In the genomic region with DNA sequence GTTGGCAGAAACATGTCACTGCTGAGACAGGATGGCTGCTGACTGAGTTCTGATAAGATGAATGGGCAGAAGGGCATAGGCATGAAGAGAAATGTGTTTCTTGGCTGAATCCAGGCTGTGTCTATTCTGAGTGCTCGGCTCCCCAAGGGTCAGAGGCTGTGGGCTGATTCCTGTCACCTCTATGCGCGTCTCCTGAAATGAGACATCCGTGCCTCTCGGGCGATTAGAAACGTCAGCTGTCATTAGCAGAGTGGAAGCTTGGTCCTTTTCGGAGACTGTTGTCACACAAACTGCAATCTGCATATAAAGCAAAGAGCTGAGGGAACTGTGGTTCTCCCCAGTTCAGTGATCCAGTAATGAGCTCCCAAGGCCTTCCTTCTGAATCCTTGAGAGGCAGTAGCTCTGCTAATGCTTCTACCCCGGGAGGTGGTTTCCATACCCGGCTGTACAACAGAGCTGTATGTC, we compare ENCODE assay signal across 17 mouse cellular contexts.
DNase-seq lines count a peak whose midpoint lies in the region; ATAC-seq and TF ChIP-seq lines count a peak whose summit lies in the region.
"Had no signal": no experiment of that assay in that cellular context is flagged by ENCODE, and none has a peak within 500 bp of the region (broad histone marks: within the 10 kb centered on the region; RNA-seq: fewer than 3 reads in every experiment).

No protein-coding gene starts in this region.

- peaks cover 13% of the 10 kb centered on the region for H3K4me1 ChIP-seq in forebrain, embryonic 10.5 days
- H3K4me1 ChIP-seq in forebrain, embryonic 16.5 days (replicated peaks; ENCODE audit: control insufficient read depth, insufficient read depth, low read length) = peaks cover 7% of the 10 kb centered on the region
- H3K4me1 ChIP-seq in hindbrain, embryonic 11.5 days (replicated peaks; ENCODE audit: control insufficient read depth, insufficient read depth, low read length) = no peaks in the 10 kb centered on the region
- H3K4me1 ChIP-seq in hindbrain, postnatal 0 days (ENCODE audit: insufficient read depth, low read length) = 0 out of 2 replicates have a peak, but pooled peaks cover 2% of the 10 kb centered on the region
- H3K4me1 ChIP-seq in midbrain, embryonic 13.5 days (replicated peaks) = peaks cover 22% of the 10 kb centered on the region
- no peaks in the 10 kb centered on the region for H3K4me1 ChIP-seq in midbrain, embryonic 10.5 days
- H3K4me1 ChIP-seq: embryonic facial prominence, embryonic 15.5 days; intestine, embryonic 15.5 days had no signal

- TF ChIP-seq CTCF in hindbrain, postnatal 0 days (IDR thresholded peaks at IDR 0.05; ENCODE audit: low read depth) = no peak

- no peaks in the 10 kb centered on the region for H3K9me3 ChIP-seq in forebrain, embryonic 10.5 days
- no peaks in the 10 kb centered on the region for H3K9me3 ChIP-seq in forebrain, embryonic 16.5 days (ENCODE audit: control insufficient read depth, low read length)
- H3K9me3 ChIP-seq in hindbrain, embryonic 11.5 days (ENCODE audit: control insufficient read depth, low read length) = no peaks in the 10 kb centered on the region
- no peaks in the 10 kb centered on the region for H3K9me3 ChIP-seq in hindbrain, postnatal 0 days (ENCODE audit: low read length)
- H3K9me3 ChIP-seq in midbrain, embryonic 13.5 days = no peaks in the 10 kb centered on the region
- no peaks in the 10 kb centered on the region for H3K9me3 ChIP-seq in midbrain, embryonic 10.5 days (replicated peaks)
- H3K9me3 ChIP-seq: embryonic facial prominence, embryonic 15.5 days; intestine, embryonic 15.5 days; kidney, embryonic 15.5 days had no signal

- no peaks in the 10 kb centered on the region for H3K27me3 ChIP-seq in forebrain, embryonic 10.5 days (ENCODE audit: poor library complexity, severe bottlenecking)
- H3K27me3 ChIP-seq in forebrain, embryonic 16.5 days (replicated peaks; ENCODE audit: control insufficient read depth, insufficient read depth, low read length) = no peaks in the 10 kb centered on the region
- H3K27me3 ChIP-seq in hindbrain, embryonic 11.5 days (ENCODE audit: control insufficient read depth, insufficient read depth, low read length) = no peaks in the 10 kb centered on the region
- no peaks in the 10 kb centered on the region for H3K27me3 ChIP-seq in hindbrain, postnatal 0 days (ENCODE audit: insufficient read depth, low read length)
- no peaks in the 10 kb centered on the region for H3K27me3 ChIP-seq in midbrain, embryonic 13.5 days
- H3K27me3 ChIP-seq in midbrain, embryonic 10.5 days (ENCODE audit: low read depth, poor library complexity, severe bottlenecking) = no peaks in the 10 kb centered on the region
- H3K27me3 ChIP-seq: embryonic facial prominence, embryonic 15.5 days; intestine, embryonic 15.5 days; kidney, embryonic 15.5 days had no signal

- no peak overlapping the region for H3K4me2 ChIP-seq in forebrain, embryonic 16.5 days (ENCODE audit: low read length)
- no peak overlapping the region for H3K4me2 ChIP-seq in hindbrain, embryonic 11.5 days (replicated peaks; ENCODE audit: low read depth, low read length)
- H3K4me2 ChIP-seq in hindbrain, postnatal 0 days (ENCODE audit: low read depth, low read length) = no peak overlapping the region
- H3K4me2 ChIP-seq in midbrain, embryonic 13.5 days (replicated peaks) = no peak overlapping the region
- H3K4me2 ChIP-seq: embryonic facial prominence, embryonic 15.5 days; intestine, embryonic 15.5 days; kidney, embryonic 15.5 days had no signal

- no peaks in the 10 kb centered on the region for H3K36me3 ChIP-seq in forebrain, embryonic 10.5 days (replicated peaks)
- no peaks in the 10 kb centered on the region for H3K36me3 ChIP-seq in forebrain, embryonic 16.5 days (ENCODE audit: control insufficient read depth, insufficient read depth)
- H3K36me3 ChIP-seq in hindbrain, embryonic 11.5 days (ENCODE audit: control insufficient read depth, insufficient read depth, low read length) = no peaks in the 10 kb centered on the region
- H3K36me3 ChIP-seq in hindbrain, postnatal 0 days (ENCODE audit: insufficient read depth, low read length) = no peaks in the 10 kb centered on the region
- H3K36me3 ChIP-seq in midbrain, embryonic 13.5 days = no peaks in the 10 kb centered on the region
- no peaks in the 10 kb centered on the region for H3K36me3 ChIP-seq in midbrain, embryonic 10.5 days
- H3K36me3 ChIP-seq: embryonic facial prominence, embryonic 15.5 days; intestine, embryonic 15.5 days; kidney, embryonic 15.5 days had no signal

- H3K4me3 ChIP-seq in forebrain, embryonic 10.5 days = no peak overlapping the region
- no peak overlapping the region for H3K4me3 ChIP-seq in forebrain, embryonic 16.5 days (replicated peaks; ENCODE audit: low read length)
- no peak overlapping the region for H3K4me3 ChIP-seq in hindbrain, embryonic 11.5 days (ENCODE audit: low read depth, low read length)
- no peak overlapping the region for H3K4me3 ChIP-seq in hindbrain, postnatal 0 days (ENCODE audit: low read length)
- H3K4me3 ChIP-seq in midbrain, embryonic 13.5 days (replicated peaks) = no peak overlapping the region
- H3K4me3 ChIP-seq in midbrain, embryonic 10.5 days = no peak overlapping the region
- H3K4me3 ChIP-seq: embryonic facial prominence, embryonic 15.5 days; intestine, embryonic 15.5 days; kidney, embryonic 15.5 days had no signal

- DNase-seq in forebrain, embryonic 10.5 days (ENCODE audit: extremely low spot score, low spot score) = no peak
- no peak for DNase-seq in hindbrain, embryonic 11.5 days (ENCODE audit: low spot score)
- DNase-seq in hindbrain, postnatal 0 days (ENCODE audit: low spot score) = no peak
- no peak for DNase-seq in midbrain, embryonic 10.5 days (ENCODE audit: low spot score)
- peak; percentile 39 for DNase-seq in retina, embryonic 14.5 days (ENCODE audit: low spot score)
- no peak for DNase-seq in spleen, postnatal 10 days (ENCODE audit: low spot score in 2 of 2)
- DNase-seq: cerebellum, adult 9-11 months; embryo, embryonic 11 days; liver; liver, postnatal 0 days; right cerebral cortex, postnatal 25 days; thymus, postnatal 4 days had no signal

- 0 out of 2 replicates have a peak overlapping the region, but pooled peaks have one; percentile 15 for H3K27ac ChIP-seq in forebrain, embryonic 10.5 days
- no peak overlapping the region for H3K27ac ChIP-seq in forebrain, embryonic 16.5 days (ENCODE audit: low read length)
- no peak overlapping the region for H3K27ac ChIP-seq in hindbrain, embryonic 11.5 days (ENCODE audit: low read depth, low read length)
- H3K27ac ChIP-seq in hindbrain, postnatal 0 days = no peak overlapping the region
- peak overlapping the region; percentile 67 for H3K27ac ChIP-seq in midbrain, embryonic 13.5 days
- no peak overlapping the region for H3K27ac ChIP-seq in midbrain, embryonic 10.5 days (replicated peaks)
- H3K27ac ChIP-seq: embryonic facial prominence, embryonic 15.5 days; intestine, embryonic 15.5 days; kidney, embryonic 15.5 days had no signal

- no peak for ATAC-seq in forebrain, embryonic 16.5 days
- peak; percentile 56 for ATAC-seq in hindbrain, embryonic 11.5 days (ENCODE audit: low FRiP score)
- no peak for ATAC-seq in hindbrain, postnatal 0 days
- peak; percentile 74 for ATAC-seq in midbrain, embryonic 13.5 days
- ATAC-seq: intestine, embryonic 15.5 days; liver, postnatal 0 days had no signal

- no peak overlapping the region for H3K9ac ChIP-seq in forebrain, embryonic 16.5 days (replicated peaks; ENCODE audit: low read depth, low read length)
- H3K9ac ChIP-seq in hindbrain, embryonic 11.5 days (ENCODE audit: low read depth, low read length) = no peak overlapping the region
- no peak overlapping the region for H3K9ac ChIP-seq in hindbrain, postnatal 0 days (replicated peaks; ENCODE audit: low read length)
- H3K9ac ChIP-seq in midbrain, embryonic 13.5 days (replicated peaks) = no peak overlapping the region
- H3K9ac ChIP-seq: embryonic facial prominence, embryonic 15.5 days; intestine, embryonic 15.5 days; kidney, embryonic 15.5 days; liver, postnatal 0 days had no signal

- WGBS in forebrain, embryonic 10.5 days = 79% methylated on average over 10 of the region's 10 CpGs
- 33% methylated on average over 10 of the region's 10 CpGs for WGBS in forebrain, embryonic 16.5 days
- 74% methylated on average over 10 of the region's 10 CpGs for WGBS in hindbrain, embryonic 11.5 days
- 50% methylated on average over 10 of the region's 10 CpGs for WGBS in hindbrain, postnatal 0 days
- 38% methylated on average over 10 of the region's 10 CpGs for WGBS in midbrain, embryonic 13.5 days
- 82% methylated on average over 10 of the region's 10 CpGs for WGBS in midbrain, embryonic 10.5 days

Comparison
In these comparisons a context has a peak if more than half of its experiments do, and no peak if none do; other contexts are left out.
1. H3K27ac ChIP-seq: peak in forebrain, embryonic 10.5 days (single experiment) and midbrain, embryonic 13.5 days (single experiment); none in forebrain, embryonic 16.5 days (single experiment), hindbrain, embryonic 11.5 days (single experiment), hindbrain, postnatal 0 days (single experiment) and midbrain, embryonic 10.5 days (single experiment).
2. ATAC-seq: peak in hindbrain, embryonic 11.5 days (single experiment) and midbrain, embryonic 13.5 days (single experiment); none in forebrain, embryonic 16.5 days (single experiment) and hindbrain, postnatal 0 days (single experiment).